Mouse (Mus musculus) heart, adult 2 months (tissue): Measurements from ENCODE around the gene Mtus2.

Experiments used
- CTCF ChIP-seq: fragments of 200-600 bp; IDR thresholded peaks from 2 replicates; pipeline ENCODE4 v1.8.1; 2022; ENCODE audit warnings: antibody characterized with exemption, mild to moderate bottlenecking, moderate library complexity
- POLR2A ChIP-seq: fragments of 200-500 bp; IDR thresholded peaks from 2 replicates; pipeline ENCODE4 v1.6.1; 2011; ENCODE audit warnings: mild to moderate bottlenecking, low read depth, low read length, control low read depth; ENCODE audit not compliant: insufficient read depth

- TF ChIP-seq POLR2A (no peak), CTCF (no peak)
Observed at GRCm38 (mm10) chr5:148361759-148362010, 404.6 kb downstream of the Mtus2 start.
